Mouse (Mus musculus) heart, embryonic 16.5 days (tissue): ENCODE data around the gene Bclaf3. TPM values are rescaled to one million over a fixed set of nuclear protein-coding genes. Genes with fewer than 3 reads are reported as not detected.

Experiments
- ATAC-seq: fragments of 200-750 bp; cut with Nextera tagmentation; replicated peaks from 2 replicates; pipeline ENCODE4 v1.8.0; 2017; ENCODE audit warnings: moderate number of reproducible peaks; ENCODE audit not compliant: insufficient read depth, low FRiP score; ENCODE audit errors: extremely low read depth
- H3K27ac ChIP-seq: fragments of 300-500 bp; sonication (generic); 2 replicates; pipeline ENCODE4 v1.5.1; 2014; ENCODE audit warnings: mild to moderate bottlenecking, low read length, control low read depth, moderate library complexity
- H3K27me3 ChIP-seq: fragments of 300-500 bp; sonication (generic); 2 replicates; pipeline ENCODE4 v1.6.1; 2014; ENCODE audit warnings: low read length, mixed read lengths; ENCODE audit not compliant: control insufficient read depth, insufficient read depth
- H3K36me3 ChIP-seq: fragments of 300-500 bp; sonication (generic); 2 replicates; pipeline ENCODE4 v1.6.1; 2014; ENCODE audit not compliant: control insufficient read depth, insufficient read depth
- H3K4me1 ChIP-seq: fragments of 300-500 bp; sonication (generic); 2 replicates; pipeline ENCODE4 v1.6.1; 2014; ENCODE audit warnings: low read length, mixed read lengths; ENCODE audit not compliant: control insufficient read depth, insufficient read depth
- H3K4me2 ChIP-seq: fragments of 300-500 bp; sonication (generic); 2 replicates; pipeline ENCODE4 v1.6.1; 2014; ENCODE audit warnings: low read depth, mild to moderate bottlenecking, control low read depth, low read length
- H3K4me3 ChIP-seq: fragments of 300-500 bp; sonication (generic); 2 replicates; pipeline ENCODE4 v1.5.1; 2014; ENCODE audit warnings: mild to moderate bottlenecking, control low read depth, low read length
- H3K9ac ChIP-seq: fragments of 300-500 bp; sonication (generic); 2 replicates; pipeline ENCODE4 v1.6.1; 2014; ENCODE audit warnings: low read length, control low read depth
- H3K9me3 ChIP-seq: fragments of 300-500 bp; sonication (generic); replicated peaks from 2 replicates; pipeline ENCODE4 v1.6.1; 2016; ENCODE audit warnings: low read length; ENCODE audit not compliant: control insufficient read depth
- WGBS: fragments of 180-500 bp; shearing (Covaris S2); extraction: QIAGEN DNeasy Blood & Tissue Kit; methylation state at CpG from one replicate; pipeline ENCODE4 v1.1.7; 2014; 5-methylcytosine and 5-hydroxymethylcytosine counted together
- polyA plus RNA-seq: library from polyadenylated mRNA; unstranded; fragments of >200 nt; fragmentation: Nextera tagmentation; extraction: Ambion mirVana; gene quantifications from 2 replicates; pipeline ENCODE4 v1.2.1, GENCODE M21; 2015

Gene Bclaf3
- polyA plus RNA-seq, 1 experiment from 2014 or later, result 11.8 TPM

DNA sequence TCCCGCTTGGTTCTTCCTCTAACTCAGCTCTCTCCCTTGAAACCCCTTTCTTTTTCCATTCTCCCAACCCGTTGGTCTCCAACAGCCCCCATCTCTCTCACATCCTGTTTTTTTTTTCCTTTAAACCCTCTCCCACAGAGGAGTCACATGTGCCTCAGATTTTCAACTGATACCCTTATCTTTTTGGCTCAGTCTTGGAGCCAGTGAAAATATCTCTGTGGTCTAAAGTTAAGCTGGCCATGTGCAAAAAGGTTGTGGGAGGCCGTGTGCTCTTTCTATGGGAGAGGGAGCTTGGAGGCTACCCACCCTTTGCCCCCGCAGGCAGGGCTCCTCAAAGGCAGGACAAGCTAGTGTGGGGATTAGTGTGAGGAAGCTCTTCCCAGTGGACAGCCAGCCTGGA lies 113.5 kb downstream of the Bclaf3 start:
- WGBS, result 62% methylated on average over 4 of the region's 4 CpGs
- no peaks in the 10 kb centered on the region for H3K36me3 ChIP-seq
- H3K4me2 ChIP-seq, result no peak overlapping the region
- no peaks in the 10 kb centered on the region for H3K27me3 ChIP-seq
- no peaks in the 10 kb centered on the region for H3K9me3 ChIP-seq
- ATAC-seq, result no peak
- no peak overlapping the region for H3K27ac ChIP-seq
- no peaks in the 10 kb centered on the region for H3K4me1 ChIP-seq
- H3K9ac ChIP-seq, result no peak overlapping the region
- H3K4me3 ChIP-seq, result no peak overlapping the region

Other genes starting within 250 kb of the Bclaf3 start
- 92.6 and 93.7 TPM in 2 replicates for gene Eif1ax, start 154.5 kb upstream of the Bclaf3 start, polyA plus RNA-seq
- 0.86 and 0.96 TPM in 2 replicates for gene Map7d2, start 112.1 kb upstream of the Bclaf3 start, polyA plus RNA-seq
- 163 and 166 TPM in 2 replicates for gene Sh3kbp1, start 100.6 kb downstream of the Bclaf3 start, polyA plus RNA-seq